Mouse (Mus musculus) MN1 (cell line): Measurements from ENCODE around the gene Pappa2.

Experiments used
- DNase-seq: peaks from one replicate; pipeline ENCODE4 v3.0.0-alpha.2; 2016; ENCODE audit warnings: low spot score

Gene Pappa2

DNA sequence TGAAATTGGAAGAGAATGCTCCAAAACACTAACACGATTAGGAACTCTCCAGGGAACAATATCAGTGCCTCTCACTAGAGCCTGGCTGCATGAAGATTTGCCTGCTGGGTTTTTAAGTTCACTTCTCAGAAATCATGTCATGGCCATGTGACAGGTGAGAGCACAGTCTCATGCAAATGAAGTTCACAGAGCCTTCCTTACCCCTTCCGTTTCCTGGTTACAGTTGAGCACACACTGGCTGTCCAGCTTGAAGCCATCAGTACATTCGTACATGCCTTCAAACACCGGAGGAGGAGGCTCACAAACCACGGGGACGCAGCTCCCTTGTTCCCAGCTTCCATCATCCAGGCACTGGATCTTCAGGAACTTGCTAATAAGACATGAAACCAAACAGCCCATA is 215.6 kb downstream of the Pappa2 start:
- no peak for DNase-seq

DNA sequence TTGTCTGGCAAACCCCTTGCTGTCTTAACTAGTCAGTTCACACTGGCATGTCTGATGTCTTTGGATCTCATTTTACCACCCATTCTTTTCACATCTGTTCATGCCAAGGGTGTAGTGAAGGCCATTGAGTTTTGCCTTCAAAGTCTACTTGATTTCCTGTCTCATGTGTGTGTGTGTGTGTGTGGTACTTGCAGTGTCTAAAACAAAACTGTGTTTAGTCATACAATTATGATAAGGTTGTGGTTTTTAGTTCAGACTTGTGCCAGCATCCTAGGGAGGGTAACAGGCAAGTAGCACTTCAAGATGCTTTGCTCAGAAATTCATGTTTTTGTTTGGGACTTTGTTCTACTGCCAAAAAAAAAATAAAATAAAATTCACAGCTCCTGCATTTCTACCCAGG is 216.1 kb downstream of the Pappa2 start:
- DNase-seq: no peak

GRCm38 (mm10) chr1:158748356-158749096 is 231.8 kb downstream of the Pappa2 start:
- DNase-seq: no peak

GRCm38 (mm10) chr1:158741449-158741848 is 238.8 kb downstream of the Pappa2 start:
- no peak for DNase-seq

DNA sequence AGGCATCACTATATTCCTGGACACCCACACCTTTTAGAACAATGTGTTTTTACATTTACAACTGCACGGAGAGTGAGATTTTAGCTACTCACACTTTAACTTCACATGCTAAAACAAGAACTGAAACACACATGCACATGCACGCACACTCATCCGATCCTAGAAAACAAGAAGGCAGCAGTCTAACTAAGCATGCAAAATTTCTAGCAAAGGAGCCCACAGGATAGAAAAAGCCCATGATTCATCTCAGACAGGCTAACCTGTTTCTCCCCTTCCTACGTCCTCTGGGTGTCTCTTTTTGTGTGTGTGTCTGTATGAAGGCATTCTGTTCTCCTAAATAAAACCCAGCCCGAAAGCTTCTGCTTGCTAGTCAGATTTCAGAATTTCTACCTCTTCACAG is 239.3 kb downstream of the Pappa2 start:
- no peak for DNase-seq

GRCm38 (mm10) chr1:158740161-158740766 is 240.0 kb downstream of the Pappa2 start:
- no peak for DNase-seq

DNA sequence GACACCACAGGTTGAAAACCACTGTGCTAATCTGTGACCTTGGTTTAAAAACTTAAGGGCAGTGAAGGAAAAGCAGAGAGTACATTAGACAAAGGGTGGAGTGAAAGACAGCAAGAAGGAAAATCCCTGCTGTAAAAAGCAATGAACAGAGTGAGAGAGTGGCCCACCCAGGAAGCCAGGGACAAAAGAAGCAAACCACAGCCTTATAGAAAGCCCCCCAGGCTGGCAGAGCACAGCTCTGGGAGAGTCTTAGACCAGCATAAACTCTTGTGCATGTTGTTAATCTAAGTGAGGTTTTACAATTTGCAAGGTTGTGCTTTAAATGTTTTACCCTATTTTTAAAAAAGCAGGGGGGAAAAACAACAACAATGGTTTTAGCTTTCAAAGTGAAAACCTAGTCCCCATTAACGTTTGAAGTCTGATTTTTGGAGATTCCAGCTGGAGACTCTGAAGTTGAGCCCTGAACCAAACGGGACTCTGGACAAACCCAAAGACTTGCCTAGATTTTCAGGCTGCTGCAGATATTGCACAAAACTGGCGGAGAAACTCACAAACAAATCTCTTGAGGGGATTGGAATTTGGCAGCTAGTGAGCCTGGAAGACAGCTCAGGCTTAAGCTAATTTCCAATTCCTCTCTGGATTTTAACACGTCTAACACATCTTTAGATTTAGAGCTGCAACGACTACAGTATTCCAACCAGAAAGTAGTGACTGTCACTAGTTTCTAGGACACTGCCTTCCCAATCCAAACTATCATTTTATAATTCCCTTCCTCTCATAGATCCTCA is 241.0 kb downstream of the Pappa2 start:
- DNase-seq: no peak

- DNase-seq: no peak
These were observed 247.3 kb downstream of the Pappa2 start for GRCm38 (mm10) chr1:158732868-158733496.

DNA sequence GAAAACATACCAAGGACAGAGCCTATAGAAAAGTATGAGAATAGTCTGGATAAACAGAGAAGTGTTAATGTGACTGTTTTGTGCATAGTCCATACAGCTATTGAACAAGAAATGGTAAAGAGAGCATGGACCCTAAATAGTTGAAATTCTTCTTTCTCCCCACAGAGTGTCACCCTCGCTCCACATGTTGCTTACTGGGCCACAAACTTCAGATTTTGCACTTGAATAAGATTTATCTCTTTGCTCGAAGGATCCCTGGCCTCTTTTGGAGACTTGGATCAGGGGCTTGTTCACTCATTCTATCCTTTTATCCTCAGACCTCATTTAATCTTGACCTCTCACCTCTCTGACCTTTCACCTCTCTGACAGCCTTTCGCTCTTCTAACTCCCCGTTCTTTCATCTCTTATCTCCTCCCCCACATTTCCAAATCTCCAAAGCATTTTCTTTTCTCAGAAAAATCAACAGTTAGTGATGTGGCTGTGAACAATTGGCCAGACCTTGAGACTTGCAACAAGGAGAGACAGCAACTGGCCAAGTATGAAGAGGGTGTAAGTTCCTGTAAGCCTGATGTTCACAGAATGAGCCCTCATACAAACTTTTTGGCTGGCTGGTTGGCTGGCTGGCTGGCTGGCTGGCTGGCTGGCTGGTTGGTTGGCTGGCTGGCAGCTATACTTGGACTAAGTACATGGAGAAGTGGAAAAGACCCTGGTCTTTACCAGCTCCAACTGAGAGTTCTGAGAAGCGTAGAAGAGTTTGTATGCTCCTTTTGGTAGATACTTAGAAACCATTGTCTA is 266.8 kb downstream of the Pappa2 start:
- DNase-seq: no peak

DNA sequence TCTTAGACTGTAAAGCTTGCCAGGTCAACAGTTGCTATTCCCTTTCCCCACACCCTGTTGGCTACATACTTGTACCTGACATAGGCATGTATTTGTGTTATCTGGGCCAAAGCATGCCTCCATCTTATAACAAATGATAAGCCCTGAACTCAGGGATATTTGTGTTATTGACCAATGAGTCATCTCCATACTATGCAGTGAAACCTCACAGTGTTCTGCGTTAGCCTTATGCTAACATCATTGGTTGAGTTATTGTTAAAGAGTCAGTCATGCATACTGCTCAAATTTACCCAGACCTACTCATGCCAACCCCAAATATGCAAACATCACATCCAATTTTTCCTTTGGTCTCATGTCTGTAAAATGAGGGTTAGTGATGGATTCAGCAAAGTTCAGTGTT is 279.0 kb downstream of the Pappa2 start:
- no peak for DNase-seq

DNA sequence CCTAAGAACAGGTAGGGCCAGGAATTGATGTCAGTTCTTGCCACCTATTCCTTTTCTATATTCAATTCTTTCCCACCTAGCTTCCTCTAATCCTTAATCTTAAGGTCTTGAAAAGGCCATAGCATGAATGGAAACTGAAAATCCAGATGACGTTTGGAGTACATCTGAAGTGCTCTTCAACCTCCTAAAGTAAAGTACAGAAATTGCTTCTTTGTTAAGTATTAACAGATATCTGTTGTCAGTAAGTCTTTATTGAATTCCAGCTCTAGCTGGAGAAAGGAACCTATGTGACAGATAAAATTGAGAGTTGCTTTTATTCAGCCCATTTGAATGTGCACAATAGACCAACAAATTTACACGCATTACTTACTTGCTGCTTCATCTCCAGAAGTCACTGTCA is 280.1 kb downstream of the Pappa2 start:
- DNase-seq: no peak

DNA sequence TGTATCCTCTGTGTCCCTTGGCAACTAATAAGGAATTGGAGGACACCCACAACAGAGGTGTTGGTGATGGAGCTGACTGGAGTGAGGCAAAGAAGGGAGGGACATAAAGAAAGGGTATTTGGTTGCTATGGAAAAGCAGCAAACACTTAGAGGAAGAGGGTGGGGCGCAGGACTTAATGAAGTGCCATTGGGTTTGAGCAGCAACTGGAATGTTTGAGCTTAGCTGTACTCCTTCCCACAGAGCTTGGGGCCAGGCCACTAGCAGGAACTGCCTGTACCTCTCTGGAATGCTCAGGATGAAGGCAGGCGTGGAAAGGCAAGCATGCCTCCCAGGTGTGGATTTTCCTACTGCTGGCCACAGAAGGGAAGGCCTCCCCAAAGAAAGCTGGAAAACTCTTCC is 281.0 kb downstream of the Pappa2 start:
- no peak for DNase-seq

GRCm38 (mm10) chr1:158697859-158698569 is 282.3 kb downstream of the Pappa2 start:
- DNase-seq: no peak

- no peak for DNase-seq
These were observed 282.9 kb downstream of the Pappa2 start for GRCm38 (mm10) chr1:158697423-158697822.

DNA sequence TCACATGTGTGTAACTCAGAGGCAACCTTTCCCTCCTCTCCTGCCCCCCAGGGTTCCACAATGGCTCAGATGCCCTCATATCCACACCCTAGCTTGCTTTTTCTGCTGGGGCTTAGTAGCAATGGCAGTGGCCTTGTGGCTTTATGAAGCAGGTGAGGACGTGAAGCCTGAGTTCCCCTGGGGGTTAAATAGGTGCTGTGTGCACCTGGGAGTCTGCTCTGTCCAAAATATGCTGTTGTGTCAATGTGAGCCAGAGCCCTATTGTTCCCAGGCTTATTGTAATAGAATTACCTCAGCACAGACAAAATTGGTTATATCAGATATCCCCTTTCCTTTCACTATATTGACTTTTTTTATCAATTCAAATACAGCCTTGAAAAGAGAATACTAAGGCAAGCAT is 292.6 kb downstream of the Pappa2 start:
- DNase-seq: no peak

- DNase-seq: peak; percentile 62
These were observed 310.2 kb downstream of the Pappa2 start for GRCm38 (mm10) chr1:158669971-158670592.

DNA sequence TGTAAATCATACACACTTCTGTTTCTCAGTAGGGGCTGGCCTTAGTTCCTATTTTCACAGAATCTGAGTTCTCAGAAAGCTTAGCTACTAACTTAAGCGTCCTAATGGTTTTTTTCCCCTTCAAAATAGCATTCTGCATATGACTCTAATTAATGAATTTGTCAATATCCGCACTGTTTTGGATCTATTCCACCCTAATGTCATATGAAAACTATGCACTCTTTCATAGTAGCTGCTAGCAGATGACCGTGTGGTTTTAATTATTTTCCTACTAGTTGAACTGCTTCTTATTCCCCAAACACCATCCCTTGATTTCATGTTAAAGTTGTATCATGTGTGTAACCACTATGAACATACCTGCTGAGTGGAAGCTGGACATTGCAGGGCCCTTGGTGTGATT is 314.3 kb downstream of the Pappa2 start:
- no peak for DNase-seq
